Mouse (Mus musculus) brain, adult 2 months (tissue): ENCODE measurements at regions not wholly inside any gene's neighbourhood (a gene's known extent, or its start where the extent isn't known, plus 50 kb on each side); places are given as distances from the start of the nearest gene placed in this dataset.
"Not testable (repeated sequence)": the region's sequence is repeated elsewhere in the genome, so short reads cannot be mapped to it uniquely, and the experiment has no call there.

Experiments
- DNase-seq: peaks from one replicate; pipeline ENCODE4 v3.0.0; 2011; ENCODE audit warnings: low read depth, low spot score

- no peak for DNase-seq
Observed at GRCm38 (mm10) chr2:15273446-15273845, 218.6 kb upstream of the Nsun6 start.

- peak; percentile 55 for DNase-seq
Observed at GRCm38 (mm10) chr2:15260486-15261165, 205.8 kb upstream of the Nsun6 start.

- DNase-seq = not testable (repeated sequence)
Observed at GRCm38 (mm10) chr2:15242276-15242675, 187.4 kb upstream of the Nsun6 start.

- DNase-seq = peak; percentile 14
Observed at GRCm38 (mm10) chr2:15221910-15222309, 167.0 kb upstream of the Nsun6 start.

- DNase-seq = no peak
Observed at GRCm38 (mm10) chr2:15188091-15188490, 133.2 kb upstream of the Nsun6 start.

GRCm38 (mm10) chr2:15181000-15181399, 126.1 kb upstream of the Nsun6 start:
- DNase-seq = no peak

- DNase-seq = no peak
Observed at GRCm38 (mm10) chr2:15166435-15167024, 111.7 kb upstream of the Nsun6 start.

GRCm38 (mm10) chr2:15165830-15166229, 111.0 kb upstream of the Nsun6 start:
- peak; percentile 58 for DNase-seq

GRCm38 (mm10) chr2:15163732-15164418, 109.0 kb upstream of the Nsun6 start:
- DNase-seq = no peak

- DNase-seq = no peak
Observed at GRCm38 (mm10) chr2:15161831-15162230, 107.0 kb upstream of the Nsun6 start.

- DNase-seq = peak; percentile 10
Observed at GRCm38 (mm10) chr2:15157622-15158021, 102.8 kb upstream of the Nsun6 start.

GRCm38 (mm10) chr2:15150823-15151222, 96.0 kb upstream of the Nsun6 start:
- no peak for DNase-seq

GRCm38 (mm10) chr2:15148381-15148780, 93.5 kb upstream of the Nsun6 start:
- DNase-seq = no peak

- DNase-seq = no peak
Observed at GRCm38 (mm10) chr2:15146986-15147385, 92.1 kb upstream of the Nsun6 start.

- no peak for DNase-seq
Observed at GRCm38 (mm10) chr2:15146414-15146813, 91.5 kb upstream of the Nsun6 start.

- DNase-seq = no peak
Observed at GRCm38 (mm10) chr2:15144781-15145180, 89.9 kb upstream of the Nsun6 start.

GRCm38 (mm10) chr2:15139877-15140276, 85.0 kb upstream of the Nsun6 start:
- no peak for DNase-seq
